Mouse (Mus musculus) midbrain, embryonic 14.5 days (tissue): ENCODE data around the gene Nqo2. TPM values are rescaled to one million over a fixed set of nuclear protein-coding genes. Genes with fewer than 3 reads are reported as not detected.
"Not testable (repeated sequence)": the region's sequence is repeated elsewhere in the genome, so short reads cannot be mapped to it uniquely, and the experiment has no call there.

ENCODE experiments used
- ATAC-seq: fragments of 200-750 bp; cut with Nextera tagmentation; 2 replicates; pipeline ENCODE4 v1.8.0; 2017; ENCODE audit warnings: moderate number of reproducible peaks, moderate library complexity; ENCODE audit not compliant: low FRiP score, low TSS enrichment
- DNase-seq: peaks from one replicate; pipeline ENCODE4 v3.0.0-alpha.2; 2015
- H3K27ac ChIP-seq: fragments of 300-500 bp; sonication (generic); replicated peaks from 2 replicates; pipeline ENCODE4 v1.5.1; 2014; ENCODE audit warnings: mild to moderate bottlenecking, low read depth, low read length, moderate library complexity
- H3K27me3 ChIP-seq: fragments of 300-500 bp; sonication (generic); 2 replicates; pipeline ENCODE4 v1.6.1; 2014; ENCODE audit warnings: low read length, control low read depth, mixed read lengths; ENCODE audit not compliant: control insufficient read depth, insufficient read depth
- H3K36me3 ChIP-seq: fragments of 300-500 bp; sonication (generic); 2 replicates; pipeline ENCODE4 v1.6.1; 2014; ENCODE audit warnings: low read length, control low read depth; ENCODE audit not compliant: control insufficient read depth, insufficient read depth
- H3K4me1 ChIP-seq: fragments of 300-500 bp; sonication (generic); 2 replicates; pipeline ENCODE4 v1.6.1; 2014; ENCODE audit warnings: mild to moderate bottlenecking, antibody characterized with exemption, low read length, control low read depth; ENCODE audit not compliant: control insufficient read depth, insufficient read depth
- H3K4me2 ChIP-seq: fragments of 300-500 bp; sonication (generic); 2 replicates; pipeline ENCODE4 v1.6.1; 2014; ENCODE audit warnings: mild to moderate bottlenecking, low read length, moderate library complexity
- H3K4me3 ChIP-seq: fragments of 300-500 bp; sonication (generic); replicated peaks from 2 replicates; pipeline ENCODE4 v1.5.1; 2014; ENCODE audit warnings: low read depth, low read length
- H3K9ac ChIP-seq: fragments of 300-500 bp; sonication (generic); replicated peaks from 2 replicates; pipeline ENCODE4 v1.6.1; 2014; ENCODE audit warnings: mild to moderate bottlenecking, low read length, moderate library complexity
- H3K9me3 ChIP-seq: fragments of 300-500 bp; sonication (generic); 2 replicates; pipeline ENCODE4 v1.6.1; 2016; ENCODE audit warnings: low read length, control low read depth, mixed read lengths; ENCODE audit not compliant: control insufficient read depth
- WGBS: fragments of 180-500 bp; shearing (Covaris S2); extraction: QIAGEN DNeasy Blood & Tissue Kit; methylation state at CpG from one replicate; pipeline ENCODE4 v1.1.7; 2014; 5-methylcytosine and 5-hydroxymethylcytosine counted together
- polyA plus RNA-seq: library from polyadenylated mRNA; unstranded; fragments of >200 nt; fragmentation: Nextera tagmentation; extraction: Ambion mirVana; gene quantifications from 2 replicates; pipeline ENCODE4 v1.2.1, GENCODE M21; 2014

Nqo2 gene
- polyA plus RNA-seq, 1 experiment from 2014 or later: 9.4 TPM

DNA sequence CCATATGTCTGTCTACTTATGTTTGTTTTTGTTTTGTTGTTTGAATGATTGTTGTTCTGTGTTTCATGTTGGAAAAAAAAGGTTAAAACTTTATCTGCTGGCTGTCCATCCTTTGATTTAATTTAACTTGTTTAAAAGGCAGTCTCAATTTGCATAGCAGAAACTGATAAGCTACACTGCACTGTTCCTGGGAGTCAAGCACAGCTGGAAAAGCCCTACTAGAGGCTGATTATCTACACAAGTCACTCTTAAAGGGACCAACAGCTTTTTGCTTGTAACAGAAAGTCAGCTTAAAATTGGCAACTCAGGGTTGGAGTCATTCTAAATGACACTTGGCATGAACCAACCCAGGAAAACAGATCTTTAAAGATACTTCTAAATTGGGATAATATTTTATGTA is 26.9 kb upstream of the Nqo2 start:
- not testable (repeated sequence) for H3K36me3 ChIP-seq, H3K4me2 ChIP-seq, H3K27ac ChIP-seq, H3K9me3 ChIP-seq, H3K9ac ChIP-seq, H3K4me1 ChIP-seq, H3K4me3 ChIP-seq, H3K27me3 ChIP-seq, DNase-seq, ATAC-seq

DNA sequence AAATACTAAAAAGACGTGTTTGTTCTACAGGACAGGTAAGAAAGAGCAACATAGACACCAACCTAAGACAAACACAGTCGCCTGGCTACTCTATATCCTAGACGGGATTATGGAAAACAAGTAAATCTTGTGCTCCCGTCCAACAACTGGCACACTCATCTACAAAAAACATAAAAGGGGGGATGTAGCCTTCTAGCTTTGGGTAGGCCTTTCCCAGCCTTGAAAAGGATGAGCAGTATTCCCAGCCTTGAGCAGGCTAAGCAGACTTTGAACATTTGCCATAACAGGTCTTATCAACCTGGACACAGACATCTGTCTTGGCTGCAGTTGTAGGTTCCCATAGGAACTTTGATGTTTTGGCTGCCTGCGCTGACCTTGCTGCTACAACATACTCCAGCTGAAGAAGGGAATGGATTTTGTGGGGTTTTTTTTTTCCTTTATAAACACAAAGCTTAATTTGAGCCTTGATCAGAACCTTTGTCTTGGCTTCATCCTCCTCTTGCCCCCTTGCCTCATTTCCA is 23.1 kb upstream of the Nqo2 start:
- no peak overlapping the region for H3K4me3 ChIP-seq
- DNase-seq: no peak
- WGBS: 85% methylated on average over 5 of the region's 5 CpGs

DNA sequence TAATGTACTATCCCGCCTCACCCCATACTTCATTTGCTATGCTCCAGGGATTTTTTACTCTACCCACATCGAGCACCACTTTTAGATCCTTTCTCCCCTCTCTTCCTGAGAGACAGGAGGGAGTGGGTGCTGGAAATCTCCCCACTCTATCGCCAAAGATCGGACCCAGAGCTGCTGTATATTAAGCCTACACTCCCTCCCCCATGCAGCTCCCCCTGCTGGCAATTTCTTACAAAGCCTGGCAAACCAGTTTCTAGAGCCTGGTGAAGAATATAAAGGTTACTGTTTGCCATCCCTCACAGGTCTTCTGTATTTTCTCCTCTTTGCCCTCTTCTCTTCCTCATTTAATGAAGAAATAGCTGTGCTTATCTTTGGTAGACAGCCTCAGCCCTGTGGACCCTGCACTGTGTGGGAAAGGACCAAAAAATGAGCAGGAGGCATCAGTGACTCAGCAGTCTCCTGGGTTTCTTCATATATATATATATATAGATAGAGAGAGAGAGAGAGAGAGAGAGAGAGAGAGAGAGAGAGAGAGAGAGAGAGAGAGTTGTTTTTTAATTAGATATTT is 22.2 kb upstream of the Nqo2 start:
- peak; percentile 21 for DNase-seq
- 50% methylated on average over 4 of the region's 4 CpGs for WGBS

More for the DNA sequence above, 23.1 kb upstream of the Nqo2 start:
- Histone ChIP-seq H3K4me1 (no peaks in the 10 kb centered on the region), H3K9me3 (no peaks in the 10 kb centered on the region), H3K27me3 (no peaks in the 10 kb centered on the region), H3K36me3 (no peaks in the 10 kb centered on the region), H3K4me2 (no peak overlapping the region), H3K27ac (no peak overlapping the region), H3K9ac (no peak overlapping the region)
- ATAC-seq: no peak

DNA sequence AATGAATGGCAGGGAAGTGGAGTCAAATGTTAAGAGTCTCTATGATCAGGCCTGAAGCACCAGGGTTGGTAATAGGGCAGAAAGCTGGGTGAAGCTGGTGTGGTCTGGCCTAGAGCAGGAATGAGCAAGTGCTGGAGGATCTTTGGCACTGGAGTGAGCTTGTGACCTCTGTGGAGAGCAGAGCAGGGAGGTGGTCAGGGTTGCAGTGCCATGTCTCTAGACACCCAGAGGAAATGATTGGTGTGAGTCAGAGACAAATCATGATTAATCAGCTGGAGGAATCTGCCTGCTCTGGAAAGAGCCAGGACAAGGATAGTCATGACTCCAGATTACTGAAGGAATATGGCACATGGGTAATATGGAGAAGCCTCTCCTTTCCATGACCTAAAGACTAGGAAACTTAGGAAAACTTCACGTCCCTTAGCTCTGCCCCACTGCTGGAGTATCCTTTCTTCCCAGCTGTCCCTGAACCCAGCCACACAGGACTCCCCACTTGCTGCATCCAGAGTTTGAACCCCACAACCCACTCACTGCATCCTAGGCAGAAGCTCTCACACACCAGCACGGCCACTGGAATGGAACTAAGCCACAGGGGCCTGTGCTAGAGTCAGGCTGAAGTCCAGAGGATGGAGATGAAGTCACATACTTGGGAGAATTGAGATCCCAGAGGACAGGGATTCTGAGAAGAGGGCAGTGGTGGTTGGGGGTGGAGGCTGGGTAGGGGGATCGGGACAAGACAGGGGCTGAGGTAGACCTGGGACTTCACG is 13.0 kb upstream of the Nqo2 start:
- Histone ChIP-seq H3K9ac (no peak overlapping the region), H3K4me1 (no peaks in the 10 kb centered on the region), H3K9me3 (no peaks in the 10 kb centered on the region), H3K27me3 (no peaks in the 10 kb centered on the region), H3K36me3 (no peaks in the 10 kb centered on the region), H3K4me3 (no peak overlapping the region), H3K27ac (no peak overlapping the region), H3K4me2 (no peak overlapping the region)
- DNase-seq (no peak), ATAC-seq (no peak)
- 84% methylated on average over 4 of the region's 4 CpGs for WGBS

More for the DNA sequence above, 22.2 kb upstream of the Nqo2 start:
- H3K9ac ChIP-seq: no peak overlapping the region
- H3K27ac ChIP-seq: no peak overlapping the region
- no peak overlapping the region for H3K4me2 ChIP-seq
- H3K36me3 ChIP-seq: no peaks in the 10 kb centered on the region
- no peak for ATAC-seq
- no peaks in the 10 kb centered on the region for H3K27me3 ChIP-seq
- H3K4me3 ChIP-seq: no peak overlapping the region
- no peaks in the 10 kb centered on the region for H3K9me3 ChIP-seq
- no peaks in the 10 kb centered on the region for H3K4me1 ChIP-seq

DNA sequence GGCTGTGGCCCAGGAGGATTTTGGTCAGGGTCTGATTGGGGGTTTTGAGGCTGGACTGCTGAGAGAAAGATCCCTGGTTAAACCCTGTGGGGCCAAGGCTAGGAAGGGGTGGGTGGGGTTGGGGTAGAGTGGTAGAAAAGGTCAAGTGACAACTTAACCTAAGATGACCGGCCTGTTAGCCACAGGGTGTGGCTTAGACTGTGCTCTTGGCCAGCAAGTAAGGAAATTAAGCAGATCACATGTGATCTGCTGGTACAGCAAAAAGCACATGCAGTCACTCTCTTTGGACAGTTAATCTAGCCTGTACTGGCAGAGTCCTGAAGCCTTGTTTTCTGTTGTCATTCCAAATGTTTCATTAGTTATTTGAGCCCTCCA is 12.4 kb upstream of the Nqo2 start:
- Histone ChIP-seq H3K4me3 (no peak overlapping the region), H3K4me1 (no peaks in the 10 kb centered on the region), H3K4me2 (no peak overlapping the region), H3K9ac (no peak overlapping the region), H3K27ac (no peak overlapping the region), H3K27me3 (no peaks in the 10 kb centered on the region), H3K36me3 (no peaks in the 10 kb centered on the region), H3K9me3 (no peaks in the 10 kb centered on the region)
- DNase-seq (no peak), ATAC-seq (no peak)
- WGBS: 69% methylated on average over 1 of the region's 1 CpGs

DNA sequence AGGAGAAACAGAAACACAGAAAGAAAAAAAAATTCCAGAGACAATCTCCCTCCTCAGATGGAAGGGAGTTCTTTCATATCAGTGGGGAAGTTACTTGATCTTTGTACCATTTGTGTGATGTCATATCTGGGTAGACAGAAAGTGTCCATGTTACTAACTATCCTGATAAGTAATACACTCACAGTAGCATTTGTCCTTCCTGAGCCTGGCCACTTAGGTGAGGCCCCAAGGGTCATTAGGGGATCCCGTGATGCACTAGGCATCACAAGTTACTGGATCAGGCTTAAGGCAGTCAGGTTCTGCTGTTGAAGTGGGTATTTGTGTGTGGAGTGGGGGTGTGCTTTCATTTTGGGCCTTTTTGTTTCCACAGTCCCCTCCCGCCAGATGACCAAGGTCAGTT is 11.5 kb upstream of the Nqo2 start:
- 85% methylated on average over 2 of the region's 2 CpGs for WGBS
- Histone ChIP-seq H3K27me3 (no peaks in the 10 kb centered on the region), H3K9ac (no peak overlapping the region), H3K4me1 (no peaks in the 10 kb centered on the region), H3K27ac (no peak overlapping the region), H3K4me2 (no peak overlapping the region), H3K9me3 (no peaks in the 10 kb centered on the region), H3K36me3 (no peaks in the 10 kb centered on the region), H3K4me3 (no peak overlapping the region)
- ATAC-seq (no peak), DNase-seq (no peak)

DNA sequence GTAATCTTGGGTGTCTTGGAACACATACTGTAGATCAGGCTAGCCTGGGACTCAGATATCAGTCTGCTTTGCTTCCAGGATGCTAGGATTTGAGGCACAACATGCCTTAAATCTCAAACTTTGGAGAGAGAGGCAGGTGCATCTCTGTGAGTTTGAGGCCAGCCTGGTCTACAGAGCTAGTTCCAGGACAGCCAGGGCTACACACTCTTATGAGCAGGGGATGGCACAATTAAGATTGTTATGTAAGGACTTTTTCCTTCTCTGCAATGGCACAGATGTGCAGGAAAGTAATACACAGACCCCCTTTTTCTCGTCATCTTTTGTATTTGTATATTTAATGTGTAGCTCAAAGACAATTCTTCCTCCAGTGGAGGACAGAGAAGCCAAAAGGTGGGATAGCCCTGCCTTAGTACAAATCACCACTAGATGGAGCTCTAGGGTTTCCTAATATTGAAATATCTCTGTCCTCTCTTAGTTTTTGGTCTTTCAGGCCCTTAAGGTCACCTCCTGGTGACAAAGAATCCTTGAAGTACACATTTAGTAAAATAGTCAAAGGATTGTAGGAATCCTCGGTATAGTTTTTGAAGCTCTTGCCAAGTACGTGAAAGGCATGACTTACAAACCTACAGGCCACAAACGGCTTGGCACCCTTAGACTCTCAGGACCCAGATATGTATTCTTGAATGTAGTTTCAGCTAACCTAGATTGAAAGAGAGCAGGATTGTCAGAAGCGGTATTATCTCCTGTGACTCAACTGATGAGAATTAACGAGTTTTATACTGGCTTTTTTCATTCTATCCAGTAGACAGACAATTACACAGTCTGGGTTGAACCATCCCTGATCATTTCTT is 7.7 kb upstream of the Nqo2 start:
- Histone ChIP-seq H3K9me3 (no peaks in the 10 kb centered on the region), H3K4me2 (no peak overlapping the region), H3K9ac (no peak overlapping the region), H3K4me1 (no peaks in the 10 kb centered on the region), H3K27ac (no peak overlapping the region), H3K36me3 (no peaks in the 10 kb centered on the region), H3K27me3 (no peaks in the 10 kb centered on the region), H3K4me3 (no peak overlapping the region)
- 41% methylated on average over 6 of the region's 6 CpGs for WGBS
- ATAC-seq: peak; percentile 53; the same call in 1 of the 2 replicates
- DNase-seq: peak; percentile 84

DNA sequence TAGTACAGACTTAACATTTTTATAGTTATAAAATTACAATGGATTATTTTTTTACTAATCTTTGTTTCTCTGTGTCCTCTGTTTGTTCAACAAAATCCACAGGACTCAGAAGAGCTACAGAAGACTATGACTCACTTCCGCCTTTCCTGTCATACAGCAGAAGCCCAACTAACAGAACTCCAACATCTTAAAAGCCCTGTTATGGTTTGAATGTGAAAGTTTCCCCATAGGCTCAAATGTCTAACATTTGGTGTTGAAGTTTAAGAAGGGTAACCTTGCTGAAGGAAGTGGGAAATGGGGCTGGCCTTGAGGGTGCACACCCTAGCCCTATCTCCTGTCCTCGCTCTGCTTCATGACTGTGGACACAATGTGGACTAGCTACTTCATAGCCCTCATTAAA is 4.7 kb upstream of the Nqo2 start:
- no peak overlapping the region for H3K9ac ChIP-seq
- H3K4me1 ChIP-seq: no peaks in the 10 kb centered on the region
- no peak overlapping the region for H3K4me3 ChIP-seq
- no peak overlapping the region for H3K27ac ChIP-seq
- no peaks in the 10 kb centered on the region for H3K9me3 ChIP-seq
- DNase-seq (no peak), ATAC-seq (no peak)
- no peaks in the 10 kb centered on the region for H3K27me3 ChIP-seq
- WGBS: 92% methylated on average over 2 of the region's 2 CpGs
- H3K36me3 ChIP-seq: no peaks in the 10 kb centered on the region
- no peak overlapping the region for H3K4me2 ChIP-seq
